Mouse (Mus musculus) urinary bladder, postnatal 10 days (tissue): ENCODE data around the gene Sprn.

Source experiments
- DNase-seq: peaks from one replicate; pipeline ENCODE4 v3.0.0; 2022; ENCODE audit warnings: low spot score

Gene Sprn

GRCm38 (mm10) chr7:140154218-140154927 is at the start of gene Sprn:
TSS of gene Sprn (minus strand) at chr7:140154877.
- DNase-seq, result no peak

- DNase-seq, result no peak
Observed at GRCm38 (mm10) chr7:140201090-140201489, 46.4 kb upstream of the Sprn start.

GRCm38 (mm10) chr7:140196002-140196401 is 41.3 kb upstream of the Sprn start:
- no peak for DNase-seq

- no peak for DNase-seq
Observed at GRCm38 (mm10) chr7:140194031-140194430, 39.4 kb upstream of the Sprn start.

- DNase-seq, result no peak
Observed at GRCm38 (mm10) chr7:140192851-140193250, 38.2 kb upstream of the Sprn start.

GRCm38 (mm10) chr7:140192445-140192844 is 37.8 kb upstream of the Sprn start:
- DNase-seq, result no peak

- DNase-seq, result no peak
Observed at GRCm38 (mm10) chr7:140190435-140190834, 35.8 kb upstream of the Sprn start.

- DNase-seq, result no peak
Observed at GRCm38 (mm10) chr7:140188391-140189328, 34.0 kb upstream of the Sprn start.

GRCm38 (mm10) chr7:140187721-140188390 is 33.2 kb upstream of the Sprn start:
- no peak for DNase-seq

- DNase-seq, result no peak
Observed at GRCm38 (mm10) chr7:140186646-140187620, 32.3 kb upstream of the Sprn start.

- DNase-seq, result no peak
Observed at GRCm38 (mm10) chr7:140184206-140184605, 29.5 kb upstream of the Sprn start.

- DNase-seq, result no peak
Observed at GRCm38 (mm10) chr7:140180692-140181091, 26.0 kb upstream of the Sprn start.

GRCm38 (mm10) chr7:140179176-140179575 is 24.5 kb upstream of the Sprn start:
- DNase-seq, result no peak

GRCm38 (mm10) chr7:140172936-140173335 is 18.3 kb upstream of the Sprn start, which contains the start of gene Olfr523:
TSS of gene Olfr523 (plus strand) at chr7:140173217.
- no peak for DNase-seq

GRCm38 (mm10) chr7:140170863-140171262 is 16.2 kb upstream of the Sprn start:
- DNase-seq, result no peak

- DNase-seq, result no peak
Observed at GRCm38 (mm10) chr7:140169386-140169785, 14.7 kb upstream of the Sprn start.

GRCm38 (mm10) chr7:140167950-140168349 is 13.3 kb upstream of the Sprn start:
- DNase-seq, result no peak

- DNase-seq, result no peak
Observed at GRCm38 (mm10) chr7:140164664-140165063, 10.0 kb upstream of the Sprn start, which contains the start of gene Olfr522. TSS of gene Olfr522 (minus strand) at chr7:140164764.

- DNase-seq, result no peak
Observed at GRCm38 (mm10) chr7:140160363-140160762, 5.7 kb upstream of the Sprn start.

- no peak for DNase-seq
Observed at GRCm38 (mm10) chr7:140153829-140154217, 854 bp downstream of the Sprn start.

GRCm38 (mm10) chr7:140153383-140153782 is 1.3 kb downstream of the Sprn start:
- DNase-seq, result no peak
